Mouse (Mus musculus) layer of hippocampus, postnatal 14 days (tissue): ENCODE measurements at regions not wholly inside any gene's neighbourhood (a gene's known extent, or its start where the extent isn't known, plus 50 kb on each side); places are given as distances from the start of the nearest gene placed in this dataset.

ENCODE experiments used
- DNase-seq, 2 experiments: peaks; one replicate each; pipeline ENCODE4 v3.0.0; 2021 to 2022; ENCODE audit warnings: low spot score in 2 of 2, mixed read lengths in 1 of 2

DNA sequence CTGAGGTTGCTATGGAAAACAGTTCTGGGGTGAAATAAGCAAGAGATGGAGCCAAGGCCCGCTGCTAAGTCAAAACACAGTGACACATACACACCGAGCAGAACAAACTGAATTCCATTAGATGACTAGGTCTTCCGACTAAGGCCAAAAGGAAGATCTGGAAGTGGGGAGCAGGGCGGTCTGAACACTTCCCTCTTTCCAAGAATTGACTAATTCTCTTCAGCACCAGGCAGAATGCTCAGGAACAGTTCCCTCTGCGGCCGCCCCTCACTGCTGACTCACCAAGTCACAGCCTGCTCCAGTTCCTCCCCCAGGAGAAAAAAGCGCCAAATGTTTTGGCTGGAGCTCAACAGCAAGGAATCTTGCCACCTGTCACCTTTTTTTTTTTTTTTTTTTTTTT is 328.9 kb upstream of the Trib2 start:
- peak in 1 of 2 experiments; percentile 43 for DNase-seq

DNA sequence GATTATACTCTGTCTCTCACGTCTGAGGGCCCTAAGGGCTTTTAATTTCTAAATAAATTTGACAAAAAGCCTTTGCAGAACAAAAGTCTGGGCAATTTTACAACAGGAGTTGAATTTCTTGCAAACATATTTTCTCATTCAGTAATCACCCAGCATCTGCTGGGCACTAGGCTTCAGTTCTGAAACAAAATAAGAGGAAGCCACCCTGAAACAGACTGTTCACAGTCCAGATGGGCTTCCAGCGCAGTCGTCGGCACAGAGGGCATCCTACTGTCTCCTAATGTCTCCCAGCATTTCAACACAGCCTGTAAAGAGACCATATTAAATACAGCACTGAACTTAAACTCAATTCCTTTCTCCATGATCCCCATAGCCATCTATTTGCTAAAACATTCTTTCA is 324.5 kb upstream of the Trib2 start:
- DNase-seq: peak in 1 of 2 experiments; percentile 34

DNA sequence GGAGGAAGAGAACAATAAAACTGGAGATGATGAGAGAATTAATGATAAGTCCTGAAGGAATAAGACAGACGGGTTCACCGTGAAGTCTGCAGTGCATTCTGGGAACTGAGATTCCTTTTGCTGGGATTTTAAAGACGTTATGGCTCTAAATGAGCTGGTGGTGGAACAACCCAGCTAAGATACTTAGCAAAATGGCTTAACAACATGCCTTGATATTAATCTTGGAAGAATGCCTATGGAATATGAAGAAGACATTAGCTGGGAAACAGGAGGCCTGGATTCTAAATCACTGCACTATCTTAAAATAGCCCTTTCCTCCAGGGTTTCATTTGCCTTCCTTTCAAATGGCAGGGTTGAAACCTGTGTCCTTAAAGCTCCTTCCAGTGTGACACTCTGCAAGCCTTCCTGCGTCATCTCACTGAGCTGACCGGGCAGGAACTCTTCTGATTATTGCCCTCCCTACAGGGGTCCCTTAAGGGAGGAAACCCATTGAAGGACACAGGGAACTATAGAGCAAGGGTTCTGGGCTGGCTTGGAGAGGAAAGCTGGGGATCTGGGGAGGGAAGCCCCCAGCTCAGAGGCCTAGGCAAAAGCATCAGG is 323.9 kb upstream of the Trib2 start:
- DNase-seq: no peak

DNA sequence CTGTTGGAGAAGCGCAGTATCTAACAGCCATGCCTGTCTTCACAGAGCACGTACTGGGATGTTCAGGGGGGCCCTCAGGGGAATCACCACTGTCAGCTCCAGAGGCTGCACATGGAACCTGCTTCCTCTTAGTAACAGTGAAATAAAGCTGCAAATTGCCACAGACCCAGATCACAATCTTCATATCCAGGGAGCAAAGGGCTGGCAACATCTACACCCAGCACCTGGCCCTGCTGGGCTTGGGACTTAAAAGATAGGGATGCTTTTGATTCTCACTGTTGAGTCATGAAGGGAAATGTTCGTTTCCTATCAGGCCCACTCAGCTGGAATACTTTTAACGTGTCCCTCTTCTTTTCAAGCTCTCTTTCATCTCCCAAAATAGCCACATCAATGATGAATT is 322.4 kb upstream of the Trib2 start:
- DNase-seq: no peak

DNA sequence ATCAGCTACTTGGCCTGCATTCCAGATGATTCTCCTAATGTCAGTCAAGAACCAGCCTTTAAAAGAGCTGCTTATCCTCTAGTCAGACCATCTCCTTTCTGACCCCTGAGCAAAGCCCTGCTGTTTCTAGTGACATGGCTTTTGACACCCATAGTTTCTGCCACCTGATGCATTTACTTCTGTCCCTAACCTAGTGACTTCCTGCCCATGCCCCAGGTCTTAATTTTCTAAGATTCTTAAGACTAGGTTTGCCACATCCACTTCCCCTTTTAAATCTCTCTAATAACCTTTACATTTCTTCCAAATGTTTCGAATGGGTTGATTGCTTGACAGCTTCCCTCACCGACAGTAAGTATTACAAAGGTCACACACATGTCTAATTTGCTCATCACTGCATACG is 321.1 kb upstream of the Trib2 start:
- no peak for DNase-seq

DNA sequence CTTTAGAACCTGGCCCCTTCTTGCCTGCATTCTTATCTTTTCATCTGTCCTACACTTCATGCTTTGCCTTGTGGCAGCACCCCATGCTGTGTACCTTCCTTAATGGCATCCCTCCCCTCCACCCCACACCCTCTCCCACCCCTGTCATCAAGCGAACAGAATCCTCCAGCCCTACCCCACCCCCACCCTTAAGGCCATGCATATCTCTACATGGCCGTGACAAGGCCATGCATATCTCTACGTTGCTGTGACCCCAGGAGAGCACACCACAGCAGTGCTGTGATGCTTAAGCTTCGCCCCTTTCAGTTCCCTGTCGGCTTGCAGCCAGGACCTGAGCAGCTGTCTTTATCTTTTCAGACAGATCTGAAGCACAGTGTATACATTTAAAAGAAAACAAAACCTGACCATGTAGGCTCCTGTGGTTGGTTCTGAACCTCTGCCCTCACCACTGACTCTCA is 319.5 kb upstream of the Trib2 start:
- DNase-seq: no peak

DNA sequence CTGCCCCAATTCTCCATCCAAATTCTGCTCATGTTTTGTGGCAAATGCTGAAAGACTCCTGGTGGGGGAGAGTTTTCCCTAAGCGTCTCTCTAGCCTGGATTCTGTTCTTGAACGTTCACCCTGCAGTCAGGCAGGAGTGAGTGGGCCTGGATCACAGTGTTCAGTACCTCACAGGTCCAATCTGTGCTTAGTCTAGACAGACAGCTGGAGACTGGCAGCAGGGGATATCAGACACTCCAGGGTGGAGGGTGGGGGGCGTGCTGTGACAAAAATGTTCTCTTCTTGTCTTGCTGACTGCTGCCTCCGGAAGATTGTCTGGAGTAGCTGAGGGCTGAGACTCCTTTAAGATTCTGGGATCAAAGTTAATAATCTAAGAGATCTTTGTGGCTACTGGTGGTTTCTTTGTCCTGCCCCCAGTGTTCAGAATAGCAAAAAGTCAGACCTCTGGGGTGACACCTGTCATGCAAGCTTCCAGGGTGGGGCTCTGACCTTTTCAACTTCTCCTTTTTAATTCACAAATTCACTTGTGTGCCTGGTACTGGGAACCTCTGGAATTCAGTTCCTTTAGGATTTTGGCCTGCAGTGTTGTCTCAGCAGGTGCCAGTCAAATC is 319.0 kb upstream of the Trib2 start:
- peak; percentile 36 to 59 for DNase-seq

DNA sequence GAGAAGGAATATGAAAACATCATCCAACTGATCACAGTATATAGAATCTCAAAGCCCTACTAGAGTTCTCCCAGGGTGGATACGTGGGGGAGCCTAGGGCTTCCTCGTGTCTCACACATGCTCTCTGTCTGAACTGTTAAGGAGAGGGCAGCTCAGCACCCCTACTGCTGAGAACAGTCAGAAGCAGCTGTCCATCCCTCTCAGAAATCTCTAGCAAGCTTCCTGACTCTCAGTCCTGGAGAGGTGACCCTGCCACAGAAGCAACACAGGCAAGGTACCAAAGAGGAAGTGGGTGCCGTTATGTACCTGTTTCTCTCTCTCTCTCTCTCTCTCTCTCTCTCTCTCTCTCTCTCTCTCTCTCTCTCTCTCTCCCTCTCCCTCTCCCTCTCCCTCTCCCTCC is 317.7 kb upstream of the Trib2 start:
- no peak for DNase-seq

DNA sequence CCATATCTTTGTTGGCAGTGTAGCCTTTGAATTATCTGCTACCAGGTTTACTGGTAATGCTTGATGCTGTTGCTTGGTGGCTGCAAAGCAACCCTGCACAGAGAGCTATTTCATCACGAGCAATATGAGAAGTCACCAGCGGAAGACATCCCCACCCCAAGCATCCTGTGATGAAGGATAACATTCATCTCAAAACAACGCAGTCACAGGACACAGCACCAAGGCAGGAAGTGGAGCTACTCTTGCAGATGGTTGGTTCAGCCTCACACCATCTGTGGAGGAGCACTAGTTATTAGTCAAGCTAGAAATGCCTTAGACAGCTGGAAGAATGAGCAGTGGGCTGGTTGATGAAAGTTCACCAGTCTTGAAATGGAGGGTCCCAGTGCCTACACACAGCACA is 316.5 kb upstream of the Trib2 start:
- DNase-seq: no peak

DNA sequence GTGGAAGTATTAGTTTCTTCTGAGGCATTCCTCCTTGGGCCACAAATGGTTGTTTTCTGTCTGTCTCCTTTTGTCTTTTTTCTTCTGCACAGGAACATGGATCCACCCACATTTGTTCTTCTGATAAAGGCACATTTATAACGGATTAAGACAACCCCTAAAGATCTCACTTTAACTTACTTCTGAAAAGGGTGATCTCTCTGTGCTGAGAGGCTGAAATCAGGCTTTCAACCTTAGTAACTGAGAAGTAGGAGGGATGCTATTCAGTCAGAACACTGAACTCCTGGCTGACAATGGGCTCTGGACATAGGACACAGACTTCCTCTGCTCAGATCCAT is 315.0 kb upstream of the Trib2 start:
- no peak for DNase-seq

DNA sequence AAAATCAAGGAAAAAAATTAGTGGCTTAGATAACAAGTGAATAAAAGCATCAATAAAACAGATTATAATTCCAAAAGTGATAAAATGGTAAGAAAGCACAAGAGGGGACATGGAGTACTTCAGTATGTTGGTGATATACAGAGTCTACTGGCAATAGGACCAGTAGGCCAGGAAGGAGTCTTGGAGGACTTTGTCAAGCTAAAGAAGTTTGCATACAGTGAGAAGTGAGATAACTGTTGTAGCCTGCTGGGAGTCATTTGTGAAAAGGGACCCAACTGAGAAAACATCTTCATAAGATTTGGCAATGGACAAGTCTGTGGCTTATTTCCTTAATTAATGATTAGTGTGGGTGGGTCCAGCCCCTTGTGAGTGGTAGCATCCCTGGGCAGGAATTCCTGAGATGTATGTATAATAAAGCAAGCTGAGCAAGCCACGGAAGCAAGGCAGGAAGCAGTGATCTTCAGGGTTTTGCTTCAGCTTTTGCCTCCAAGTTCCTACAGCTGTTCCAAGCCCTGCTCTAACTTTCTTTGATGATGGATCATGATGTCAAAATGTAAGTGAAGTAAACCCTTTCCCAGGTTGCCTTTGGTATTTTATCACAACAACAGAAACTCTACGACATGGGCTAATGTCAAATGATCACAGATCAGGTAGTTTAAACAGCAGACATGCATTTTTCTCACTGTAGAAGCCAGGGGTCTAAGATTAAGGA is 314.5 kb upstream of the Trib2 start:
- DNase-seq: no peak

DNA sequence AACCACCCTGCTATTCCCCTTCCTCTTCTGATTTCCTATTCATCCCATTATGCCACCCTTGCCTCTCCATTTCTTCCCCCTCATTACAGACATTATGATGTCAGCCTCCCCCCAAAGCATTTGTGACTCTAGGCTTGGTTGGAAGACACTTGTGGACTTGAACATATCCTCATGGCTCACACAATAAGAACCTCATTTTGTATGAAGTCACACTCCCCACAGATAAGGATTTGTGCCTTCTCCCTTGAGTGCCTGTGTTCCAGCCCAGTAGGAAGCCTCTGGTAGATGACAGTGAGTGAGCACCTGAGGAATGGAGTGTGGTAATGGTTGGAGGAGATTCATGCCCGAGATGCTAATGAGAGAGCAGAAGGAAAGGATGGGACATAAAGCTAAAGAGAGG is 313.9 kb upstream of the Trib2 start:
- no peak for DNase-seq

DNA sequence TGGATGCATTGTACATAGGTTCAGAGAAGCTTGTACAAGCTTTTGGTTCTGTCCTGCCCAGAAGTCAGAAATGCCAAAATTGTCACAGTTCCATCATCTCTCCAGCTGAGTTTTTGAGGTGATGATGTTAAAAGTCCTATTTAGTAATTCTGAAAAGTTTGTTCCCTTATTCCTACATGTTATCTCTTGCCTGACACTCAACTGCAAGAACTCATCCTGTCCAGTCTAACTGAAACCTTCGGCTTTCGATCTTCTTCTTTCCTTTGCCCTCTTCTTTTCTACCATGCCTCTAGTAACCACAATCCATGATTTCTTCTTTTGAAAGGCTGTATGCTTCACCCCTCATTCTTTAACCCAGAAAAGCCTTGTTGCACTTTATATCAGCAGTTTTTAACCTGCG is 313.2 kb upstream of the Trib2 start:
- no peak for DNase-seq

DNA sequence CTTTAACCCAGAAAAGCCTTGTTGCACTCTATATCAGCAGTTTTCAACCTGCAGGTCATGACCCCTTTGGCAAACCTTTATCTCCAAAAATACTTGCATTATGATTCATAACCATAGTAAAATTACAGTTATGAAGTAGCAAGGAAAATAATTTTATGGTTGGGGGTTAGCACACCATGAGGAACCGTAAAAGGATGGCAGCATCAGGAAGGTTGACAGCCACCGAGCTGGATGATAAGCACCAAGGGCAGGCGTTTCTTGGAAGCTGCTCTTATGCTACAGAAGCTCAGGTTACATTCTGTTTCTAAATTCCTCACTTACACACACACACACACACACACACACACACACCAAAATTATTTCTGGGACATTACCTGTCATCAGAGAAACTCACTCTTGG is 312.5 kb upstream of the Trib2 start:
- no peak for DNase-seq

DNA sequence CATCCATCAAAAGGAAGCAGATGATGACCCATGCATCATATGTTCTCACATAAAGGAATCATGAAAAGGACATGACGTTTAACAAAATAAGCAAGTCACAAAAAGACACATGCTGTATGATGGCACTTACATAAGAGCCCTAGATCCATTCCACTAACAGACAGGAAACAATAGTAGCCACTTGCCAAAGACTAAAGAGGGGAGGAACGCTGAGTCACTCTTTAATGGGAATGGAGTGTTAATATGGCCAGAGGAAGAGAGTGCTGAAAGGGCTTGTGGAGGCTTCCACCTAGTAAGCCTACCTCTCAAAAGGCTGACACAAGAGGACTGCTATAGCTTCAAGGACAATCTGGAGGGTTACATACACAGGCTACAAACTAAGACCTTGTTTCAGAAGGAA is 308.2 kb upstream of the Trib2 start:
- DNase-seq: no peak

DNA sequence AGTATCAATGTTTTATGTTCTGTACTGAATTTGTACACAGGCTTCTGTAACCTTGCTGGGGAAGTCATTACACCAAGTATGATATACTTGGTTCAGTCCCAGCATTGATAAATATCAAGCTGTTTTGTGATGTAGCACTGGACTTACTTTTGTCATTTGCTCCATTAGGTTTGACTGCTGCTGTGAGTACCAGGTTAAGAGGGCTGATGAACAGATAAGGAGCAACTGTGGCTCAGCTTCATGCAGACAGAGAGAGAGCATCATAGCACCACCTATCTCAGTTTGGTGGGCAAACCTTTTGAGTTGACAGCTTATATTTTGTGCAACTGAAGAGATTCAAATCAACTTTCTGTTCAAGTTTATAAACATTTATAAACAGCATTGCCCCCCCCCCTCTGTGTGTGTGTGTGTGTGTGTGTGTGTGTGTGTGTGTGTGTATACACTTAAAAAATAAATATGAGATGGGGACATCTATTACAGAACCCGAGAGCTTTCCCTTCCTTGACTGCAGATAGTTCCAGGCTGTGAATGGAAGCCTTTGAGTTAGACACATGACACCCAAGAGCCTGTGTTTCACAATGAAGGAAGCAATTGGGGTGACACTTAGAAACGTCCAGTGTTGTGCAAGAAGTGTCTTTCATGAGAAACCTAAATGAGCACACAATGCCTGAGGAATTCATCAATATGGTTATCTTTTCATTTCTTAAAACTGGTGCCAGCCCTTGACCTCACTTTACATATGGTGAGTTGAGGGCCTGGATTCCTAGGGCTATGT is 305.8 kb upstream of the Trib2 start:
- DNase-seq: no peak

DNA sequence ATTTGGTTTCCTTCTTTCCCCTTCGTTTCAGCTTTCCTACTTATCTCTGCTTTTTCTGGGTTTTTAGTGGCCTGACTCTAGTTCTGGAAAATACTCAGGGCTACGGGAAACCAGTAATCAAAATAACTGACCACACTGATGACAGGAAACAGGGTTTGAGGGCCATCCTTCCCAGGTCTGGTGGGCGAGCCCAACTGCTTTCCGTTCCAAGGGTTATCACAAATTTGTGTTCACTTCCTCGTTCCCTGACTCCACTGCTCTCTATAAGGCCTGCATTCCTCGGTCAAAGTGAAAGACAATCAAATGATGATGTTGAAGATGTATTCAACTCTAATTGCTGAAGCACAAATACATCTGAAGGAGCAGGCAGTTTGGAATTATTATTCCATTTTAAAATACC is 305.1 kb upstream of the Trib2 start:
- no peak for DNase-seq

DNA sequence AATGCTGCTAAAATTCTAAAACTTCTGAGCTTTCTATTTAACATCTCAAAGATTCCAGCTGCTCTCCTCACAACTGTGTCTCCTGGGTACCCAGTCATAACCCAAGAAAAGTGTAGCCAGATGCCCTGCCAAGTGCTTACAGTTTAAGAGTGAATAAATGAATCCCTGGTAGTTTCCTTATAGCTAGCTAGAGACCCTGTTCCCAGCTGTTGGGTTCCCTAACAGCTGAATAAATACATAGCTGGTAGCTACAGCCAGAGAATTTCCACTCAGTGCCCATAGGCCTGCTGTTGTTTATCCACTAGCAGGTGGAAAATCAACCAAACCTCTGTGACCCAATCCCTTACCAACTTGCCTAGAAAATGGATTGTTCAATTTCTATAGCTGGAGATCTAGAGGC is 302.0 kb upstream of the Trib2 start:
- DNase-seq: no peak

DNA sequence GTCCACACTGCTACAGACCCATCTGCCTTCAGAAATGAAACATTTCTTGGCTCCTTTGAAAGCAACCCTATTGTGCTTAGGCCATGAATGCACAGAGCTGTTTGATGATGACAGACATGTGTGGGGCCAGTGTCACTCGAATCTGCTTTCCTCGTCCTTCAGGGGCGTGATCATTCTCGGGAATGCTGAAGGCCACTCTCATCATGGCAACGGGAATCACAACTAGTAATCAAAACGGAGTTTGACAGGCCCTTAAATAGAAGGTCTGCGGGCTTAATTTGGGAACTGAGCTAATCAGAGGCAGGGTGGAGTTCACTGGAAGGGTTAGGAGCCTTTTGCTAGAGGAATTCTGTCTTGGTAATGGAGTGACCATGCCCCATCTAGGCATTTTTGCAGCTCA is 290.2 kb upstream of the Trib2 start:
- DNase-seq: no peak

DNA sequence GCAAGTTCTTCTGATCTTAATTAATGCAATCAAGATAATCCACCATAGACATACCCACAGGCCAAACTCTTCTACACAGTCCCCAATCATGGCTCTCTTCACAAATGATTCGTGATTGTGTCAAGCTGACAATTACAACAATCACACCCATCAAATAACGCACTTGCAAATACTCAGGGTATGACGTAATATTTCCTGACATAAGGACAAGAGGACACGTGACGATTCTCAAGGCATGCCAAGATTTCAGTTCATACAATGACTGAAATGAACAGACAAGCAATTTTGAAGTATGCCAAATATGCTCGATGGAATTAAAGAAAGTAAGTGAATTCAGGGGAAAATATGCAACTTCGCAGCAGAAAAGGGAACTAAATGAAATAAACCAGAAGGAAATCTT is 282.1 kb upstream of the Trib2 start:
- DNase-seq: no peak

DNA sequence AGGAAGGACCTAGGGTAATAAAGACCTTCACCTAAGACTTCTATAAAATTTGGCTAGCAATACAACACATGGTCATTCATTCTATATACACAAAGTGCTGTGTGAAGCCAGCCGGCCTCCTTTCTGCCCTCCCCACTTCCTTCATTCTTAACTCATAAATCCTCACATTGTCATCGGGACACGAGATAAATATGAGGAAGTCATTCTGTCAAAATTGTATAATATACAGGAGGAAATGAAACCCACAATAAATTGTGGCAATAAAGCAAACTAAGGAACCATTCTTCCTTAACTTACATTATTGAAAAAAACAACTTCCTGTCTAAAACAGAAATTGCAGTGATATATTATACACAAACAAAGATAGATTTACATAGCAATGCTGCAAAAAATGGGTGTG is 275.9 kb upstream of the Trib2 start:
- DNase-seq: no peak

DNA sequence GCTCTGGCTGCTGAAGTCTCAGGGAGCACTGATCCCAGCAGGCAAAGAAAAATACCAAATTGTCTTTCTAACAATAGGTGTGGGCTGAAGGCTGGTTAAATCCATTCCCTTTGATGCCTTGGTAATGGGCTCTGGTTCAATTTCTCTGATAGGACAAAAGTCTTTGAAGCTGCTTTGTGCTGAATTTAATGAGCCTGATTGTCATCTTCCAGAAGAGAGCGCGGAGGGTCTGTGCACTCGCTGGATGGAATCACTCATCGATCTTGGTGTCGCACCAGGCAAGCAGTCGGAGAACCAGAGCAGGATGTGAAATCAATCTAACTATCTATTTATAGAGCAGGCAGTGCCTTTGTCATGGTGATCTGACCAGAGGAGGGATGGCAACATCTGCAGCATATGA is 274.6 kb upstream of the Trib2 start:
- DNase-seq: peak in 1 of 2 experiments; percentile 16
